Mouse (Mus musculus): ENCODE measurements at regions not wholly inside any gene's neighbourhood (a gene's known extent, or its start where the extent isn't known, plus 50 kb on each side); places are given as distances from the start of the nearest gene placed in this dataset.

GRCm38 (mm10) chr8:8928074-8928862 is 237.9 kb upstream of the Arglu1 start:
- TF ChIP-seq CTCF (IDR thresholded peaks at IDR 0.05; ENCODE audit: borderline replicate concordance, insufficient read depth, low read length) (no peak), POLR2A (IDR thresholded peaks at IDR 0.05; ENCODE audit: low read depth, low read length) (no peak)
